ENCODE assay signal across 20 mouse cellular contexts in genomic region chr15:80061071-80061550, GRCm38 (mm10). TPM values are rescaled to one million over a fixed set of nuclear protein-coding genes. Genes with fewer than 3 reads are reported as not detected.
DNase-seq lines count a peak whose midpoint lies in the region; ATAC-seq lines count a peak whose summit lies in the region.
"Had no signal": no experiment of that assay in that cellular context is flagged by ENCODE, and none has a peak within 500 bp of the region (broad histone marks: within the 10 kb centered on the region; RNA-seq: fewer than 3 reads in every experiment).

No protein-coding gene starts in this region.

- ATAC-seq in CD4-positive, CD25-positive, alpha-beta regulatory T cell, adult 4 months = peak; percentile 82
- ATAC-seq in activated CD4-positive, CD25-positive, alpha-beta regulatory T cell, adult 4 months = peak; percentile 69
- ATAC-seq: forebrain, embryonic 14.5 days had no signal

- peak; percentile 44 for DNase-seq in adrenal gland, adult 2 months
- no peak for DNase-seq in adrenal gland, postnatal 25 days
- no peak for DNase-seq in layer of hippocampus, adult 8-10 months (ENCODE audit: low spot score in 2 of 2)
- no peak for DNase-seq in right cerebral cortex, adult 18-20 months
- DNase-seq in left cerebral cortex, adult 9 months (ENCODE audit: low spot score in 2 of 2) = no peak
- DNase-seq: adrenal gland, postnatal 10 days; cerebellum, adult 11 months; cerebellum, adult 9-10 months; embryo, embryonic 11 days; gastrocnemius, postnatal 14 days; kidney, adult 11 months; layer of hippocampus, postnatal 36 days; lung, adult 2 months; lung, postnatal 10 days; right cerebral cortex, postnatal 14 days; thymus, postnatal 14 days had no signal

RNA-seq across cellular contexts. Expression of gene Syngr1, which starts 30.0 kb away (rescaled TPM):
- total RNA-seq in adrenal gland, adult 2 months (2021) = 10 to 100 TPM; 24.4 to 47.8 TPM
- 86.9 and 119 TPM in 2 replicates for polyA plus RNA-seq in adrenal gland, adult 2 months (2012; rRNA removed)
- 22.2 and 27.6 TPM in 2 replicates for total RNA-seq in adrenal gland, postnatal 25 days (2021)
- under 1 TPM; 0.86 to 0.94 TPM for polyA plus RNA-seq in CD4-positive, CD25-positive, alpha-beta regulatory T cell, adult 4 months (2017; shearing (Covaris generic))
- polyA plus RNA-seq in activated CD4-positive, CD25-positive, alpha-beta regulatory T cell, adult 4 months (2017; shearing (Covaris generic)) = 1 to 10 TPM in 1 of 2 experiments, not detected in 1; 1.4 TPM
- 100 to 1,000 TPM; 383 to 406 (median 399) TPM for total RNA-seq in layer of hippocampus, adult 8-10 months (2022)

RNA-seq across cellular contexts. Expression of gene Rpl3, which starts 30.6 kb away (rescaled TPM):
- 100 to 1,000 TPM; 376 to 618 TPM for total RNA-seq in adrenal gland, adult 2 months (2021)
- 500 and 520 TPM in 2 replicates for polyA plus RNA-seq in adrenal gland, adult 2 months (2012; rRNA removed)
- total RNA-seq in adrenal gland, postnatal 25 days (2021) = 485 and 642 TPM in 2 replicates
- 1,000 to 10,000 TPM; 3,782 to 4,433 TPM for polyA plus RNA-seq in CD4-positive, CD25-positive, alpha-beta regulatory T cell, adult 4 months (2017; shearing (Covaris generic))
- 1,000 to 10,000 TPM; 4,172 to 4,641 TPM for polyA plus RNA-seq in activated CD4-positive, CD25-positive, alpha-beta regulatory T cell, adult 4 months (2017; shearing (Covaris generic))
- 100 to 1,000 TPM; 431 to 611 (median 527) TPM for total RNA-seq in layer of hippocampus, adult 8-10 months (2022)

RNA-seq across cellular contexts. Expression of gene Pdgfb, which starts 46.3 kb away (rescaled TPM):
- total RNA-seq in adrenal gland, adult 2 months (2021) = 10 to 100 TPM; 30.3 to 54.0 TPM
- 63.3 and 63.8 TPM in 2 replicates for polyA plus RNA-seq in adrenal gland, adult 2 months (2012; rRNA removed)
- total RNA-seq in adrenal gland, postnatal 25 days (2021) = 48.1 and 48.6 TPM in 2 replicates
- 1 to 10 TPM; 1.4 to 2.8 TPM for polyA plus RNA-seq in CD4-positive, CD25-positive, alpha-beta regulatory T cell, adult 4 months (2017; shearing (Covaris generic))
- 1 to 10 TPM in 1 of 2 experiments, under 1 TPM in 1; 0.68 to 1.1 TPM for polyA plus RNA-seq in activated CD4-positive, CD25-positive, alpha-beta regulatory T cell, adult 4 months (2017; shearing (Covaris generic))
- 10 to 100 TPM; 30.3 to 38.4 (median 34.6) TPM for total RNA-seq in layer of hippocampus, adult 8-10 months (2022)
- polyA plus RNA-seq: G1E had no signal

Comparison
In these comparisons a context has a peak if more than half of its experiments do, and no peak if none do; other contexts are left out.
1. RNA of gene Syngr1, which starts 30.0 kb away (total RNA-seq): 383 to 406 TPM in layer of hippocampus, adult 8-10 months; 24.4 to 47.8 TPM in adrenal gland, adult 2 months and 22.2 to 27.6 TPM in adrenal gland, postnatal 25 days; every median in the first group is over 4 times any median in the second.